Mouse (Mus musculus): ENCODE data around the gene Lbx1. TPM values are rescaled to one million over a fixed set of nuclear protein-coding genes. Genes with fewer than 3 reads are reported as not detected.

Lbx1 gene
- polyA plus RNA-seq, 1 experiment = not detected

- H3K36me3 ChIP-seq (ENCODE audit: control insufficient read depth, insufficient read depth, low read length) = no peaks in the 10 kb centered on the region
- H3K4me1 ChIP-seq (ENCODE audit: control insufficient read depth, insufficient read depth, low read length) = no peaks in the 10 kb centered on the region
- H3K27ac ChIP-seq (ENCODE audit: control insufficient read depth, insufficient read depth, low read depth, low read length) = no peak overlapping the region
- no peak overlapping the region for H3K4me3 ChIP-seq (ENCODE audit: control insufficient read depth, low read depth, low read length)
- TF ChIP-seq CTCF (IDR thresholded peaks at IDR 0.05; ENCODE audit: control insufficient read depth, insufficient read depth, insufficient replicate concordance, low read depth, low read length) (no peak), POLR2A (IDR thresholded peaks at IDR 0.05; ENCODE audit: control insufficient read depth, low read depth, low read length) (no peak)
- H3K27me3 ChIP-seq (ENCODE audit: control insufficient read depth, insufficient read depth, low read length) = no peaks in the 10 kb centered on the region
Observed at GRCm38 (mm10) chr19:45194651-45195050, 41.0 kb downstream of the Lbx1 start.

Other genes with a start within 250 kb of the Lbx1 start
- gene Sema4g, start 246.7 kb downstream of the Lbx1 start, polyA plus RNA-seq (2012; rRNA removed) = 11.2 and 12.5 TPM in 2 replicates
- 5.2 and 6.2 TPM in 2 replicates for gene Twnk, start 230.1 kb downstream of the Lbx1 start, polyA plus RNA-seq (2012; rRNA removed)
- 43.4 and 46.8 TPM in 2 replicates for gene Mrpl43, start 229.4 kb downstream of the Lbx1 start, polyA plus RNA-seq (2012; rRNA removed)
- 36.2 and 42.3 TPM in 2 replicates for gene Lzts2, start 221.4 kb downstream of the Lbx1 start, polyA plus RNA-seq (2012; rRNA removed)
- 1.0 and 1.1 TPM in 2 replicates for gene Pdzd7, start 190.1 kb downstream of the Lbx1 start, polyA plus RNA-seq (2012; rRNA removed)
- gene Sfxn3, start 188.3 kb downstream of the Lbx1 start, polyA plus RNA-seq (2012; rRNA removed) = 16.3 and 20.7 TPM in 2 replicates
- gene Kazald1, start 160.6 kb downstream of the Lbx1 start, polyA plus RNA-seq (2012; rRNA removed) = 5.3 and 6.1 TPM in 2 replicates
- 0.06 and 0.10 TPM in 2 replicates for gene Tlx1, start 85.1 kb downstream of the Lbx1 start, polyA plus RNA-seq (2012; rRNA removed)
- gene Btrc, start 127.9 kb upstream of the Lbx1 start, polyA plus RNA-seq (2012; rRNA removed) = 55.6 and 56.6 TPM in 2 replicates